Mouse (Mus musculus): ENCODE data around the gene Hoxa2.

The Hoxa2 gene

DNA sequence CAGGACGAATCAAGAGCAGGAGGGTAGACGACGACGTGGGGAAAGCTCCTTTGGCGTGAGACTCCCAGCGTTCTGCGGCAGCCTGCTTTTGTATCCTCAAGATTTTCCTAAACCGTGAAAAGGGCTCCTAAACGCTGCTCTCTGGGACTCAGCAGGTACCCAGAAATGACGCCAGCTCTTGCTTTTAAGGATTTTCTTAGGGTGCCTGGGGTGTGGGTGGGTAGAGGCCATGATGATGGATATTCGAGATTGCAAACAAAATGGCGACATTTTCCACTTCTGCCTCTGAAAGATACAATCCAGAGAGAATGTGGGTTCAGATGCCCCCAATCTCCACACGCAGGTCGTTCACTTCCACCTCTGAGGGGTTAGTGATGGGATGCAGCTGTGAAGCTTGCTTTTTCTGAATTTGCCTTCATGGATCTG is 3.1 kb upstream of the Hoxa2 start:
- in situ Hi-C loops (cut with MboI; ENCODE audit: unreplicated experiment in 2 of 2), result no loop called here

DNA sequence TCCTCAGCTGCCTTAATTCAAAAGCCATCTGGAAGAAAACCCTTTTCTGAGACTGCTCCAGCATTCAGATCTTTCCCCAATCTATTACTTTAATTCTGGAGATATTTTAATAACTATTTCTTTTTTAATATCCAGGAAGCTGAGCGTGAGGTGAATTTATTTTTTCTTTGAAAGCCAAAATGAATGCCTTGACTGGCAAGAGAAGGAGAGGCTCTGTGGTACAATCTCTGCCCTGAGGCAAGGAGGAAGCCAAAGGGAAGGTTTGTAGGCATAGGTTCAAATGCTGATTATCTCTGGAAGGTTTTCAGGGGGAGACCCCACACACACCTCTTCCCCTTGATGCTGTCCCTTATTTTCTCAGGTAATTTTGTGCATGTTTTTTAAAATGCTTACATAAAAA is 2.5 kb upstream of the Hoxa2 start:
- in situ Hi-C loops (cut with MboI; ENCODE audit: unreplicated experiment in 2 of 2), result no loop called here

DNA sequence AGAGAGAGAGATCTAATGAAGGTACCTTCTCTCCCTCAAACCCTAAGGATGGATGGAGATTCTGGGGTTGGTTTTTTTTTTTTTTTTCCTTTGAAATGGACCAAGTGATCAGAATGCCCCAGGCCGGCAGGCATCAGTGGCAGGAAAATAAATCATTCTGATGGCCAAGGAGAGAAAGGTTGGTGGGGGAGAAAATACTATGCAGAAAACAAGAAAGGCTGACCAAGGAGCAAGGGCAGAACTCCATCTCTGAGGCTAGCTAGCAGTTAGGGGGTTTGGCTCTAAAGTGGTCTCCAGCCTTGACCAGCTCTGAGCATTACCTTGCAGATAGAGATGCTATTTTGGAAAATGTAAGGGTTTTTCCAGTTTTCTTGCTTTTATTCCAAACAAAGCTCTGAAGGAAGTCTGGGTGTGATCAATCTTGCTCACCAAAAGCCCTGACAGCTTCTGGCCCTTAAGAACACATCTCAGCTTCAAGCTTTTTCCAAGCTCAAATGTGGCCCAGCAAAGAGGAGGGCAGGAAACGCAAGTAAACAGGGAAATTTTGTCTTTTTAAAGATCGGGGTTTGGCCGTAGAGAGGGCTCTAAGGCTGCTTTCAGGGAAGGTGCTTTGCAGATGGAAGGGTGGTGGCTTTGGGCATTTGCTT is 1.9 kb upstream of the Hoxa2 start:
- in situ Hi-C loops (cut with MboI; ENCODE audit: unreplicated experiment in 2 of 2), result no loop called here

DNA sequence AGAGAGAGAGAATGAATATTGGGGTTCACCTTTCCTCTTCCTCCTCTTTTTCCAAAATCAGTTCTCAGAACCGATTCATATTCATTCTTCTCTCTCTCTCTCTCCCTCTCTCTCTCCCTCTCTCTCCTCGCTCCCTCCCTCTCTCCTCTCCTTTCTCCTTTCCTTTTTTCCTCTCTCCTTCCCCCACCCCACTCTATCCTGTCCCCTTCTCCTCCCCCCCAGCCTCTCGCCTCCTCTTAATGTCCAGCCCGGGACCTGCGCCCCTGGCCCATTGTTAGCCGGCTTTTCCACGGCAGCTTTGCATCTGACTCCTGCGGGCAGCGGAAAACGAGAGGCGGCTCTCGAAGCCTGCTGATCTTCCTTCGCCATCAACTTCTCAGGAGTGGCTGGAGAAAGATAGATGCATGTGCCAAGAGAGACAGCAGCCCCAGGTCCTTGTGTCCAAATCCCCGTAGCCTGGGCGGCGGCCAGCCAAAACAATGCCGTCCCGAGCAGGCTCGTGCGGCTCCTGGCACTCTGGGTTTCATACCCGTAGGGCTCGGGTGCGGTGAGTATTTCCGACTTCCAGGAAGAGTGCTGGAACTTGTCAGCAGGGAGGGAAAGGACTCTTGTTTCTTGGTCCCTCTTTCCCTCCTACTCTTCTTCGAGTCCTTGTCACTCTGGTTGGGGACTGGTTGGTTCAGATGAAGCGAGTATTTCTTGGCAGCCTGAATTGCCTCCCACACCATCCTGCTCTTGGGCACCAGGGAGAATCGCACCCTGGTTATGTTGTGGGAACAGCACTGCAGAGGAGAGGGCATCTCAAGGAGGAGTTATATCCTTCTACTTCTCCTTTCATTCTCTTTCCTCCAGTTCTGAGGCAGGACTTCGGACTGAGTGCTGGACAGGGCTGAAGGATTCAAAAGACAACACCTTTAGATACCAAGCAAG is 1.1 kb upstream of the Hoxa2 start:
- in situ Hi-C loops (cut with MboI; ENCODE audit: unreplicated experiment in 2 of 2), result no loop called here

DNA sequence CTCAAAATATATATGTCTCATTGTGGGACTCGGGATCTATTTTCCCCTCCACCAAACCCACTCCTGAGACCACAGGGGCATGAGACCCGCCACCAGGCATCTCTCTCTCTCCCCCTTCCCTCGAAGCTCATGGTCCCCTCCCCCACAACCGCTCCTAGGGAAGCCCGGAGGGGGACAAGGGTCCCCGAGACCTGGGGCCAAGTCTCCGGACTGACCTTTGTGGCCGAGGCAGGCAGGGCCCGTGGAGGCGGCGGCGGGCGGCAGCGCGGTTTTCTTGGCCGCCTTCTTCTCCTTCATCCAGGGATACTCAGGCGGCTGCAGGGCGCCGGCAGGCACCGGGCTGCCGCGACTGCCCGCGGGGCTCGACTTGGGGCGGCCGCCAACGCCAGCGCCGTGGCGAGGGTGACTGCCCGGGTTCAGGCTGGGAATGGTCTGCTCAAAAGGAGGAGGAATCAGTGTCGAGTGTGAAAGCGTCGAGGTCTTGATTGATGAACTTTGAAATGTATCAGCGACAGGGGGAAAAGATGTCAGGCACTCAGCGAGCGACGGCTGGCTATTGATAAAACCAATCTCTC is 493 bp downstream of the Hoxa2 start:
- in situ Hi-C loops (cut with MboI; ENCODE audit: unreplicated experiment in 2 of 2), result no loop called here

DNA sequence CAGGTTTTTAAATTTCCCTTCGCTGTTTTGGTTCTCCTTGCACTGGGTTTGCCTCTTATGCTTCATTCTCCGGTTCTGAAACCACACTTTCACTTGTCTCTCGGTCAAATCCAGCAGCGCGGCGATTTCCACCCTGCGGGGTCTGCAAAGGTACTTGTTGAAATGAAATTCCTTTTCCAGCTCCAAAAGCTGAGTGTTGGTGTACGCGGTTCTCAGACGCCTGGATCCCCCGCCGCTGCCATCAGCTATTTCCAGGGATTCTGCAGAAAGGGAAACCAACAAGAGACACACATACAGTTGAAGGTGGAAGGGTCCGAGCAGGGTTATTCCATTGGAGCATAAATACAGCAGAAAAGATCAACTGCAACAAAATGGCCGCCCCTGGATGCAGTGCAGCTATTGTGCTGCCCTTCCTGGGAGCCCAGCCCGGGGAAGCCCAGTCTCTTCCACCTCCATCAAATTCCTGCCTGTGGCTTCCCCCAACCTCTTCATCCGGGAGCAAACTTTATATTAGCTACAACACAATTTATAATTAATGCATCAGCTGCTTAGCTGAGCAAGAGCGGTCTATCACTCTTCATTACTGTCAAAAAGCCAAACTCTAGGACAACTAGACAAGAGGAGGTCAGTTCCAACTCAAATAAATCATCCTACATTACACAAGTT is 1.1 kb downstream of the Hoxa2 start:
- in situ Hi-C loops (cut with MboI; ENCODE audit: unreplicated experiment in 2 of 2), result no loop called here

DNA sequence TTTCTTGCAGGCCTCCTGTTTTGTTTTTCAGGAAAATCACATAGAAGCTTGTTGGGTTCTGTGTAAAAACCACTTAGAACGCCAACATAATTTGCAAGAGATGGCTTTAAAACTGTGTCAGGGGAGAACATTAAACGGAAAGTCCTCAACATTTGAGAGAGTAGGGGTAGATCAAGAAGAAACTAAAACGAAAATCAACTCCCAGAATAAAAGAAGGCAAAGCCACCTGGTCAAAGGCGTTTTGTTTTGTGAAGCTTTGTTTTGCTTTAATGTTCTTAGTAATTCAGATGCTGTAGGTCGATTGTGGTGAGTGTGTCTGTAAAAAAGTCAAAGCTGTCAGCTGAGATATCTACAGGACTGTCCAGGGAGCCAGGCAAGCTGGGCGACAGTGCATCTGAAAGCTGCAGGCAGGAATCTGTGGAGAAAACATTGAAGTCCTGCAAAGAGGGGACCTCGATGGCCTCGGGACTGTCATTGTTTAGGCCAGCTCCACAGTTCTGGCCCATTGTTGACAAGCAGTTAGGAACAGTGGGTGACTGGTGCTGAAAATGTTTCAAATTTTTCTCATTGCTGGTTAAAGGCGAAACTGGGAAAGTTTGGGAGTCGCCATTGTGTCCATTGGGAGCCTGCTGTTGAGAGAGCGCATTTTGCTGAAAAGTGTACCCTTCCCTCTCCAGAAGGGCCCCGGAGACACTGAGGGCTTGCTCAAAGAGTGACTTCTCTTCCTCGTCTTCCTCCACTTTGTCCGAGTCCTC is 1.8 kb downstream of the Hoxa2 start:
- in situ Hi-C loops (cut with MboI; ENCODE audit: unreplicated experiment in 2 of 2), result no loop called here

DNA sequence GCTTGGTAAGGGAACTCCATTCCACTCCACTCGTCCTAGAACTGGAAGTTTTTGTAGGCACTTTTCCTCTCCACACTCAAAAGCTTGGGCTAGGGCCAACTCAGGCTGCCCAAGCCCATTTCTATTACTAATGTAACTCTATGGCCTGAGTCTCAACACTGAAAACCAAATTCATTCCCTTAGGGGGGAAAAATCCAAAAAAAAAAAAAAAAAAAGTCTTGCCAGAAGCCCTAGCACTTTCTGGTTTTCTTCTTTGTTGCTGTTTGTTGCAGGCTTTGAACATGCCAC is 2.6 kb downstream of the Hoxa2 start:
- in situ Hi-C loops (cut with MboI; ENCODE audit: unreplicated experiment in 2 of 2), result no loop called here

DNA sequence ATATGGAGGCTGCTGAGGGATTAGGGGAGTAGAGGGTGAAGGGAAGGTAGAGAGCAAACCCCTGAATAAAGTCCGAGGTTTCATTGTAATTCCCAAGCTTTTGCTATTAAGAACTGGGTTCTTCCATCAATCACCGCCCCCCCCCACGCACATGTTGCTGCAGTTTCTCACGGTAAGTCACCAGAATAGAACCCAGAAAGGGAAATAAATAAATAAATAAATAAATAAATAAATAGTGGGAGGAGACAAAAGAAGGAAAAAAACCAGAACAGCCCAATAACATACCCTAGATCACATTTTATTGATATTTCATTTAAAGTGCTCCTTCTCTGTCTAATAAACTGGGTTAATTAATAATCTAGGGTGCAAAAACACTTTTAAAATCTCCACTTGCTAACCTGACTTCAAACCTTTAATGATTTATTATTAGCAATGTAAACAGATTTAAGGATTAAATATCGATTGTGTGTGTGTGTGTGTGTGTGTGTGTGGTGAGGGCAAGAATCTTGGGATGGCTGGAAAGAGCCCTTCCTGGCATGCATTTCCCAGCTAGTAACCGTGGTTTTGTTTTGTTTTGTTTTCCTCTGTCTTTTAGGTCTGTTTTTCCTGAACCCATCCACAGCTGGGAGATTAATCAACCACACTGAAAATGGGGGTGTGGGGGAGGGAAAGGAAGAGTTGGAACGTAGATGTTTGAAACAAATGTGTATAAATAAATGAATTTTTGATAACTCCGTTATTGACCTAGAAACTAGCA is 3.1 kb downstream of the Hoxa2 start:
- in situ Hi-C loops (cut with MboI; ENCODE audit: unreplicated experiment in 2 of 2), result no loop called here

DNA sequence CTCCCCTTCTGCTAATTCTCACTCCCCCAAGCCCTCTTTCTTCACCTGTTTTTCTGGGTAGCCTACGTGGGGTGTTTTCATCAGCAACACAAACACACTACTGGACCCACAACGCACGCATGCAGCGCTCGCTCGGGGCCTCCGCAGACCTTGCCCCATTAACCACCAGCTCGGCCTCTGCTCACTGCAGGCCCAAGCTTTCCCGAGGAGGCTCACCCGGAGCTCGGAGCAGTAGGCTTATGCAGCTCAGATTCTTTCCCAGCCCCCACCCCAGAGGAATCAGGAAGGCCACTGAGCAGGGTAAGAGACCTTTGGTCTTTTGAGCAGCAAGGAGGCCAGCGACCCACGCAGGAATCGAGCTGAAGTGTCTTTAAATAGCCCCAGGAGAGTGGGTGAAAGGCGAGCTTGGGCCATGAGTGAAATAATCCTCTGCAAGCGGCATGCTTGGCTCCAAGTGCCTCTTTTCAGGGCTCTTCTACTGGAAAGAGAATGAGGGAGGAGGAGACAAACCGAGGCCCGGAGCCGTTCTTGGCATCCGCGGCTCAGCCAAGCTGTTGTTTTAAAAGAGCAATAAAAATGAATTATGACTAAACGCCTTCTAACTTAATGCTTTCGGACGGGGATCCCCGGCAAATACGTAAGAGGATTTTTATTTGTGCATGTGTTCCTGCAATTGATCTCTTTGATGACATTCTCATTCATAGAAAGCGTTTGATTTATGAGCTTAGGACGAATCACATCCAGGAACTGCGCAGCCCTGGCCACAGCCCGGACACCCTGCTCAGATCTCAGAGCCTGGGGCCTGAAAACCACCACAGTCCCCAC is 3.9 kb downstream of the Hoxa2 start:
- in situ Hi-C loops (cut with MboI; ENCODE audit: unreplicated experiment in 2 of 2), result no loop called here

DNA sequence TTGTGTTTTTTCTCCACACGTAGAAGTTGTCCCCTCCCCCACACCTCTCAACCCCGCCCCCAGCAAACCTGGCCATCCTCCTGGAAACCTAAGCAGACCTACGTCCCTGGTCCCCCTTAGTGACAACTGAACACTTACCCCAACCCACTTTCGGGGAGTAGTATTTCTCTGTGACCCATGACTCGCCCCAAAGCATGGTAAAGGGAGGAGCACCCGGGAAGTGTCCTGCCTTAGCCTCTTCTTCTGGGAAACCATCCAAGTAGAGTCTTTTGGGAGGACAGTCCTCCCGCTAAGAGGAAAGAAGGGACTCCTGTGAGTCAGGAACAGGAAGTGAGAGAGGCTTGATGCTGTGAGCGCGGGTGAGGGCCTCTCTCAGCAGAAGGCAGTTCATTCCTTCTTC is 4.7 kb downstream of the Hoxa2 start:
- in situ Hi-C loops (cut with MboI; ENCODE audit: unreplicated experiment in 2 of 2), result no loop called here

DNA sequence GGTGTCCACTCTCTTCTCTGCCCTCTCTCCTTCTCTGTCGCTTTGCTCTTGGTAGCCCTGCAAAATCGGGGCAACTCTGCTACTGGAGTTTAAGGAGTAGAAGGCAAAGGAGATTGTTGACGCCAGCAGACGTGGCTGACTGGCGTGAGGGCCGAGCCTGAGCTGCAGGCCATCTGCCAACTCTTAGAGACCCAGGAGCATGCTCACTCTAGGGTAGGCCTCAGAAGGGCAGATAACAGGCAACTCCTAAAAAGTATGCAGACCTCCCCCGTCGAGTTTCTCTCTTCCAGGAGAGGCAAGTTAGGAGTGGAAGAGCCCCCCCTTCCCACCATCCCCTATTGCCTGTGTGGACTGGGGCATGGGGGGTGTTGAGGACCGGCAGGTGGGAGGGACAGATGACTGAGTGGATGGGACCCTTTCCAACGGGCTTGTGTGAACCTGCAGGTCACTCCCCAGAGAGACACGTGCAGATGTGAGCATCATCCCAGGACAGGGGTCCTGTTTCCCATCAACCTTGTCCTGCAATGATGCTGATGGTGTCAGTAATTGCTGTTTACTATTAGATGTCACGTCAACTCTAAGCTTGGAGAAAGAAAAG is 5.4 kb downstream of the Hoxa2 start:
- in situ Hi-C loops (cut with MboI; ENCODE audit: unreplicated experiment in 2 of 2), result no loop called here

DNA sequence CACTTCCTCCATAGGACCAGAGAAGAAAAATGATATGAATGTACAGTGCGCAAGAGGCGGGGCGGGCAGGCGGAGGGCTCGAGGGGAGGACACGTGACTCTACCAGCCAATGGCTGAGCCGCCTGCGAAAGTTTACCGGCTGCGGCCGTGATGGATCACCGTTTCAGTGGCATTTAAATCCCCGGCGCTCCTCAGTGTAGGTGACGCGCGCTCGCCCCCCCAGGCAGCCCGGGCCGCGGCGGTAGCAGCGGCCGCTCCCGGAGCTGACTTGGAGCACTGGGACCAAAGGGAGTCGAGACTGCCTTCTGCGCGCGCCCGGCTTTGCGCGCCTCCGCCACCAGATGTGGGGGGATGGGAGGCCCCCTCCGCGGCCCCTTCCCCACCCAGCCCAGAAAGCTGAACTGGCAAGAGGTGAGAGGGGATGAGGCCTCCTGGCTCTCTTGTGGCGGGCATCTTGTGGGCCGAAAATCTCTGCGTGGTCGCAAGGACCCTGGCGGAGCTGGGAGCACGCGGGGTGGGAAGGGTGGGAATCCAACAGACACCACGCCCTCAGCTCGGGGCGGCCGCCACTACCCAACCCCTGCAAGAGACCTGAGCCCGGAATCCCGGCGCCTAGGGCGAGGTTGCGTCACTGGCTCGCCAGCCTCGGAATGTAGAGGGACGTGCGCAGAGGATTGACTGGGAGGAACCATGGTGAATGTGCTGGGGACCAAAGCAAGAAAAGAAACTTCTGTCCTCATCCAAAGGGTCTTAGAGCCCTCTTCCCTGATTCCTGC is 6.2 kb downstream of the Hoxa2 start, which contains the start of gene Hoxa1:
Hoxa1 (minus strand) TSS at position 42 of the 776 bp plus-strand sequence.
- in situ Hi-C loops (cut with MboI; ENCODE audit: unreplicated experiment in 2 of 2), result no loop called here

DNA sequence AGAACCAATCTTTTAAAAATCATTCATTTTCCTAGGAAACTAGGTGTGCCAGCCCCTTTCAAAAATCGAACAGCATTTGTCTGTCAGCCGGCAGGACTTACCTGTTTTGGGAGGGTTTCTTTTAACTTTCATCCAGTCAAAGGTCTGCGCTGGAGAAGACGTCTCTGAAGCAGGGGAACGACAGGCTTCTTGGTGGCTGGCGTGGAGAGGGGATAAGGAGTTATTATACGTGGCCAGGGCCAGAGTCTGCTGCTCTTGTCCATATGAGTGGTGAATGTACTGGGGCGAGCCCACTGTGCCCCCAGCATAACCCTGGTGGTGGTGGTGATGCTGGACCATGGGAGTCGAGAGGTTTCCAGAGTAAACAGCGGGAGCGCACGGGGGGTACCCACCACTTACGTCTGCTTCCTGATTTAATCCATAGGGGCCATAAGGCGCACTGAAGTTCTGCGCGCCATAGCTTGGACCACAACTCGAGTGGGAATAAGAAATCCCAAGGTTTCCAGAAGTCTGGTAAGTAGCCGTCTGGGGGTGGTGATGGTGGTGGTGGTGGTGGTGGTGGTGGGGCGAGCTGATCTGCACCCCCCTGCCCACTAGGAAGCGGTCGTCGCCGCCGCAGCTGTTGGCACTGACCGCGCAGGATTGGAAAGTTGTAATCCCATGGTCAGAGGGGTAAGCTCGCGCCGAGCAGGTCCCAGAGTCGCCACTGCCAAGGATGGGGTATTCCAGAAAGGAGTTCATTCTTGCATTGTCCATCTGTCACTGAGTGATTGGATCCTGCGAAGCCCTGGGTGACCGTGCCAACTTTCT is 7.0 kb downstream of the Hoxa2 start:
- in situ Hi-C loops (cut with MboI; ENCODE audit: unreplicated experiment in 2 of 2), result no loop called here

DNA sequence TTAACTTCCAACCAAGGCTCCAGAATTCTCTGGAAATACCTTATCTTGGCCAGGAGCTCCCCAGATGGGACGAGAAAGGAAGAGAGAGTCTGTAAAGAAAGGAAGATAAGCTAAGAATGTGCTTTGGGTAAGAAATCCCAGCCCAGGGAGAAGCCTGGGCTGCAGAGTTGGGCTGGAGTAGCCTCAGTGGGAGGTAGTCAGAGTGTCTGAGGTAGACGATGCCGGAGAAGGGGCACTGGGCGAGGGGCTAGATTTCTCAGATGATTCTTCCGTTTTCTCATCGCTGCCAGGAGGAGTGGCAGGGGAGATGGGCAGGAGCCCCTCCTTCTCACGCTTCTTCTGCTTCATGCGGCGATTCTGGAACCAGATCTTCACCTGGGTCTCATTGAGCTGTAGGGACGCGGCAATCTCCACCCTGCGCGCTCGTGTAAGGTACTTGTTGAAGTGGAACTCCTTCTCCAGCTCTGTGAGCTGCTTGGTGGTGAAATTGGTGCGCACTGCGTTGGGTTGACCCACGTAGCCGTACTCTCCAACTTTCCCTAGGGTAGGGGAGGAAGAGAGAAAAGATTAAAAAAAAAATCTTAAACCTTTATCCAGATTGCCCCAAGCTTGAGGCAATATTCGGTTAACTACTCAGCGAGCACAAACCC is 8.0 kb downstream of the Hoxa2 start:
- in situ Hi-C loops (cut with MboI; ENCODE audit: unreplicated experiment in 2 of 2), result no loop called here

DNA sequence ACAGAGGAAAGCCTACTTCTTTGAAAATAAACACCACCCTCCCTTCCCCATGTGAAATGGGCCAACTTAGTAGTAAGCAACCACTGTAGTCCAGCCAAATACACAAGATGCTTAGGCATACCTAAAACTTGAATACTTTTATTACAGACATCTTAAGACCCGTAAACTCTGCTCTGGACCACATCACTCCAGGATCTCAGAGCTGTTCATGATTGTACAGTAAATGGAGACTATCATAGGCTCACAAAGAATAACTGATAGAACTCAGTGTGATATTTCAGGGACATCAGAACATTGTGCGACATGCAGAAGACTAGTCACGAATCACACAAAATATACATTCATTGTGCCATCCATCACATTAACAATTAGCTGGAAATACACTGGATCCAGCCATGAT is 9.2 kb downstream of the Hoxa2 start:
- in situ Hi-C loops (cut with MboI; ENCODE audit: unreplicated experiment in 2 of 2), result no loop called here

DNA sequence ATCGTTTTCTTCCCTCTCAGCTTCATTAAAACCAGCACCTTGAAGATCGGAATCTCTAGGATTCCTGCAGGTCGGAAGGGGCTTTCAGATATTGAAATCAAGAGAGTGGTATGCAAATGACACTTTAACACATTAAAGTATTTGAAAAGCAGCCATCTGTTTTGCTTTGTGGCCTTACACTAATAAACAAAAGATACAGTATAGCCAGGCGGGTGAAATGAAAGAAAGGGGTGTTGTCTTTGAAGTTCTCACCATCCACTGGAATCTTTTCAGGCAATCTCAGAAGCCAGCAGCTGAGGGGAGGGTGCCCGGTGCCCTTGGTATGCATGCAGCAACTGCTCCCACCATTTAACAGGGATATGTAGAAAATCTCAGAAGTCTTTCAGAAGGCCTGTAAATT is 10.6 kb downstream of the Hoxa2 start:
- in situ Hi-C loops (cut with MboI; ENCODE audit: unreplicated experiment in 2 of 2), result no loop called here

All from v-Abl transformed pro-B cells (cell line).